Mouse (Mus musculus): ENCODE measurements at regions not wholly inside any gene's neighbourhood (a gene's known extent, or its start where the extent isn't known, plus 50 kb on each side); places are given as distances from the start of the nearest gene placed in this dataset.

DNA sequence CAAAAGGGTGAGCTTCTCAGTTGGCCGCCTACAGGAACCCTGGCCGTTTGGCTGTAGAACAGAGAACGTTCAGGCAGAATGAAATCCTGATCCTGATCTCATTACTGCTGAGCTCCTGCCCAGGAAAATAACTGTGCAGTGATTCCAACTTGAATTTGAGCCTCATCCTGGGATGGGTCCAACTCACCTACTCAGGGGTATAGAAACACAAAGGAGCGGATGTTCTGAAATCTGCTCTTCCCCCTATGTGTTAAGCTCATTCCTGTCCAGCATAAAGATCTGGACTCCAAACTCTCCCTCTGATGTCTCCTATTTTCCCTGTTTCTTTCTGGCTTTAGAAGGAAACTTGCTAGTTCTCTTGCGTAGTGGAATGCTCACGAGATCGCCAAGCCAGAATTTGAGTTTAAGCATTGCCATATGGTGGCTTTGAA, 173.6 kb upstream of the Krr1 start:
- H3K27ac ChIP-seq (ENCODE audit: insufficient read depth, low read depth, low read length) = no peak overlapping the region
- H3K36me3 ChIP-seq (ENCODE audit: control insufficient read depth, insufficient read depth, low read length) = no peaks in the 10 kb centered on the region
- WGBS = 92% methylated on average over 7 of the region's 7 CpGs
- no peak overlapping the region for H3K4me3 ChIP-seq (ENCODE audit: low read depth, low read length)
- no peaks in the 10 kb centered on the region for H3K27me3 ChIP-seq (ENCODE audit: control insufficient read depth, insufficient read depth, low read length)
- peaks cover 4% of the 10 kb centered on the region; the same call in 1 of the 2 replicates for H3K4me1 ChIP-seq (ENCODE audit: control insufficient read depth, insufficient read depth, insufficient read length, low read length)
- no peak for TF ChIP-seq CTCF (IDR thresholded peaks at IDR 0.05; ENCODE audit: extremely low read depth, insufficient read length, insufficient replicate concordance, low read depth, low read length)
- TF ChIP-seq POLR2A (IDR thresholded peaks at IDR 0.05; ENCODE audit: low read depth, low read length) = no peak

DNA sequence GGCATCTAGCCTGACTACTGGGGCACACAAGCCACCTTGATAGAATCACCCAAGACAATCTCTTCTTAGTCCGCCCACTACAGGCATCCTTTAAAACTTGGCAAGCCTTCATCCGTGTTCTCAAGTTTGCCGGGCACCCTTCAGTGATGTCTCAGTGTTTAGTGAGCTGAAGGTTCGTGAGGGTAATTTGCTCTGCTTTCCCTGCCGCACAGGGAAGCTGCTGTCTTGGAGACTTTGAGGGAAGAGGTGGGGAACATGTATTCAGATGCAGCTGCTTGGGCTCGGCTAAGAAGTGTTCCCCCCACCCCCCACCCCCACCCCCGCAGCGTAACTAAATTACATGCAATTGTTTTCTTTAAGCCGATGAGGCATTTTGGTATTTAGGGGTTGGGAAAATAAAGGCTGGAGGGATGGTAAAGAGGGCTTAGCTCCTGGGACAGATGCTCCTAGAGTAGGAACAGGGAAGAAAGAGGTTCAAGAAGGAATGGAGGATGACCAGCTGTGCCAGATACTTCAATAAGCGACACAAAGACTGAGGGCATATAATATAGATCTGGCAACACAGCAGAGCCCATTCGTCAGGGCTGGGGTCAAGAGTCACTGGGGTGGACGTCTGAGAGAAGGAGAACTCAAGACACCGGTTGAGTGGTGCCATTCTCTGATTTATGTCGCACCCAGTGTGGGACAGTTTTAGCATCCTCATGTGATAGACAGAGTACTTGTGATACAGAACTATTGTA, 172.4 kb upstream of the Krr1 start:
- Histone ChIP-seq H3K27me3 (ENCODE audit: control insufficient read depth, insufficient read depth, low read length) (no peaks in the 10 kb centered on the region), H3K4me3 (ENCODE audit: low read depth, low read length) (no peak overlapping the region), H3K27ac (ENCODE audit: insufficient read depth, low read depth, low read length) (no peak overlapping the region), H3K4me1 (ENCODE audit: control insufficient read depth, insufficient read depth, insufficient read length, low read length) (peaks cover 4% of the 10 kb centered on the region; the same call in 1 of the 2 replicates), H3K36me3 (ENCODE audit: control insufficient read depth, insufficient read depth, low read length) (no peaks in the 10 kb centered on the region)
- no peak for TF ChIP-seq CTCF (IDR thresholded peaks at IDR 0.05; ENCODE audit: extremely low read depth, insufficient read length, insufficient replicate concordance, low read depth, low read length)
- TF ChIP-seq POLR2A (IDR thresholded peaks at IDR 0.05; ENCODE audit: low read depth, low read length) = no peak
- WGBS = 93% methylated on average over 14 of the region's 14 CpGs

DNA sequence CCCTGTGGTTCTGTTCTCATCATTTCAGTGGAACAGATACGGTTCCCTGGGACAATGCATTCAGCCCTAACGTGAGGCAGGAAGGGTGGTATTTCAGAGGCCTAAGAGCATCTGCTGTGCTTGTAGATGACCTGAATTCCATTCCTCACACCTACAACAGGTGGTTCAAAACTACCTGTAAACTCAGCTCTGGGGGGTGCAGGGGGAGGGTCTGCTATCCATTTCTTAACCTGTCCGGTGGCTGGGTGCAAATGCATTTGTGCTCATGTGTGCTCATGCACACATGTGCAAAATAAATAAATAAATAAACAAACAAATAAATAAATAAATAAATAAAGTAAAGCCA, 171.9 kb upstream of the Krr1 start:
- H3K4me1 ChIP-seq (ENCODE audit: control insufficient read depth, insufficient read depth, insufficient read length, low read length) = peaks cover 2% of the 10 kb centered on the region; the same call in 1 of the 2 replicates
- H3K27me3 ChIP-seq (ENCODE audit: control insufficient read depth, insufficient read depth, low read length) = no peaks in the 10 kb centered on the region
- WGBS = 96% methylated on average over 3 of the region's 3 CpGs
- no peak for TF ChIP-seq CTCF (IDR thresholded peaks at IDR 0.05; ENCODE audit: extremely low read depth, insufficient read length, insufficient replicate concordance, low read depth, low read length)
- no peaks in the 10 kb centered on the region for H3K36me3 ChIP-seq (ENCODE audit: control insufficient read depth, insufficient read depth, low read length)
- H3K4me3 ChIP-seq (ENCODE audit: low read depth, low read length) = no peak overlapping the region
- no peak overlapping the region for H3K27ac ChIP-seq (ENCODE audit: insufficient read depth, low read depth, low read length)

DNA sequence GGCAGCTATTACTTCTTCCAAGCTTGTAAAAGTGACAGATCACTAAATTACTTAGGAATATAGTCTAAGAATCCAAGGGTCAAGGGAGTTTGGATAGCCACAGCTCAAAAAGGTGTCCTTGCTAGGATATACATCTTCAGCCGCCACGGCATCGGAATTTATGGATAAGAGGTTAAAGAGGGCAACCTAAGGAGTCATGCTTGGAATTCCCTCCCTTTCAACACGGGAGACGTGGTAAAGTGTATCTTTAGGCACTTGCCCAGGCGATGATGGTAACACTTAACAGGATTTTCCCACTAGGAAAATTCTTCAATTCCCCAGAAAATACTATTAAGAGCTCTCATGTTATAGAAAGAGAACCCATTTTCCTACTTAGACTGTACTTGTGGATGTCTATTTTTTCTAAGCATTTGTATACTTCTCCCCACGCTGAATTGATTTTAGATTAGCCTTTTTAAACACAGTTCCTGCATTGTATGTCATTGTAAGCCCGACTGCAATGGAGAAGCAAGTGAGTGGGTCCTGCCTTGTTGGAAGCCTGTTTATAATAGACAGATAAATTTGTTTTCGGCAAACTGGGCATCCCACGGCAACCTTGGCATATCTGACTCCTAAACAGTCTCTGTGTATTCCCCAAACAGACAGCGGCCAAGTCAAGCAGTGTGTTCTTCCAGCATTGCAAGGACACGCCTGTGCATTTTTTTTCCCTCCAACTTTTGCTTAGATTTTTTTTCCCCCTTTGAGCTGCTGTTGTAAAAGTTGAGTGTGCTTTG, 171.3 kb upstream of the Krr1 start:
- no peak overlapping the region for H3K4me3 ChIP-seq (ENCODE audit: low read depth, low read length)
- no peaks in the 10 kb centered on the region for H3K4me1 ChIP-seq (ENCODE audit: control insufficient read depth, insufficient read depth, insufficient read length, low read length)
- H3K27ac ChIP-seq (ENCODE audit: insufficient read depth, low read depth, low read length) = no peak overlapping the region
- 82% methylated on average over 12 of the region's 12 CpGs for WGBS
- no peaks in the 10 kb centered on the region for H3K36me3 ChIP-seq (ENCODE audit: control insufficient read depth, insufficient read depth, low read length)
- TF ChIP-seq CTCF (IDR thresholded peaks at IDR 0.05; ENCODE audit: extremely low read depth, insufficient read length, insufficient replicate concordance, low read depth, low read length) = no peak
- TF ChIP-seq POLR2A (IDR thresholded peaks at IDR 0.05; ENCODE audit: low read depth, low read length) = no peak
- H3K27me3 ChIP-seq (ENCODE audit: control insufficient read depth, insufficient read depth, low read length) = no peaks in the 10 kb centered on the region

DNA sequence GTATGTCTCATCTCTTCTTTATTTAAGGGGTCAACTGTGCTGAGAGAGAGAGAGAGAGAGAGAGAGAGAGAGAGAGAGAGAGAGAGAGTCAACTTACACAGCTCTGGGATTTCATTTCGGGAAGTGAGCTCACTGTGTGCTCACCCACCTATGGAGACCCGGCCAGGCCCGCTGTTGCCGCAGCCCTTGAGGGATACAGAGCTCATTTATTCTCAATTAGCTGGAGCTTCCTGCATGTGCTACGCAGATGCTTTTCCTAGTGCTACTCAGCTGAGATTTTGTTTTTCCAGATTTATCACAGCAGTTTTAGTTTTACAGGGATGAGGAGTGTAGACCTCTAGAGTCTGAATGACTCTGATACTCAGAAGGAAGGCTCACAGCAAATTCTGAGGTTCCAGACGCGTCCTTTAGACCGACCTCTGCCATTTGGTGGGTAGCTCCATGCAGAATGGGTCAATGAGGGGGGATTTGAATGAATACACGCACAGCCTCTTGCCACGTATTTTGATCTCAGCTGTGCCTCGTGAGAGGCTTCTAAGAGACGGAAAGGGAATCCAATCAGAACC, 170.6 kb upstream of the Krr1 start:
- Histone ChIP-seq H3K4me1 (ENCODE audit: control insufficient read depth, insufficient read depth, insufficient read length, low read length) (no peaks in the 10 kb centered on the region), H3K4me3 (ENCODE audit: low read depth, low read length) (no peak overlapping the region), H3K36me3 (ENCODE audit: control insufficient read depth, insufficient read depth, low read length) (no peaks in the 10 kb centered on the region), H3K27ac (ENCODE audit: insufficient read depth, low read depth, low read length) (no peak overlapping the region; the same call in 1 of the 2 replicates), H3K27me3 (ENCODE audit: control insufficient read depth, insufficient read depth, low read length) (no peaks in the 10 kb centered on the region)
- no peak for TF ChIP-seq POLR2A (IDR thresholded peaks at IDR 0.05; ENCODE audit: low read depth, low read length)
- no peak for TF ChIP-seq CTCF (IDR thresholded peaks at IDR 0.05; ENCODE audit: extremely low read depth, insufficient read length, insufficient replicate concordance, low read depth, low read length)
- WGBS = 85% methylated on average over 12 of the region's 12 CpGs

DNA sequence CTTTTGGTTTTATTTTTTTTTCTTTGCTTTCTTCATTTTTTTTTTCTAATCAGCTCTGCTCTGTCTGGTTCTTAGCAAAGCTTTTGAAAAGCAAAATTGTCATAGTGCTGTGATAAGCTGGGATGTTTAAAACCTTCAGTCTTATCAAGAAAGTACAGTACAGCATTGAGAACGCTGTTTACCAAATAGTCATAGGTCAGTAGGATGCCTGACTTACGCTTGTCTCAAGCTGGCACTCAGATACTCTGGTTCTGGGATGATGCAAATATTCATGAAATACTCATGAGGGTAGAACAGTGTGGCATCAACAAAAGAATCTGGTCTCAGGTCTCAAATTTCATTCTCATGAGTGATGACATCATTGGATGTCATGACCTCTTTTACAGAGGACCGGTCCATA, 166.1 kb upstream of the Krr1 start:
- Histone ChIP-seq H3K4me3 (ENCODE audit: low read depth, low read length) (no peak overlapping the region), H3K27me3 (ENCODE audit: control insufficient read depth, insufficient read depth, low read length) (no peaks in the 10 kb centered on the region), H3K36me3 (ENCODE audit: control insufficient read depth, insufficient read depth, low read length) (no peaks in the 10 kb centered on the region), H3K27ac (ENCODE audit: insufficient read depth, low read depth, low read length) (no peak overlapping the region), H3K4me1 (ENCODE audit: control insufficient read depth, insufficient read depth, insufficient read length, low read length) (peaks cover 3% of the 10 kb centered on the region; the same call in 1 of the 2 replicates)
- TF ChIP-seq CTCF (IDR thresholded peaks at IDR 0.05; ENCODE audit: extremely low read depth, insufficient read length, insufficient replicate concordance, low read depth, low read length) (no peak), POLR2A (IDR thresholded peaks at IDR 0.05; ENCODE audit: low read depth, low read length) (no peak)
- 89% methylated on average over 3 of the region's 3 CpGs for WGBS

DNA sequence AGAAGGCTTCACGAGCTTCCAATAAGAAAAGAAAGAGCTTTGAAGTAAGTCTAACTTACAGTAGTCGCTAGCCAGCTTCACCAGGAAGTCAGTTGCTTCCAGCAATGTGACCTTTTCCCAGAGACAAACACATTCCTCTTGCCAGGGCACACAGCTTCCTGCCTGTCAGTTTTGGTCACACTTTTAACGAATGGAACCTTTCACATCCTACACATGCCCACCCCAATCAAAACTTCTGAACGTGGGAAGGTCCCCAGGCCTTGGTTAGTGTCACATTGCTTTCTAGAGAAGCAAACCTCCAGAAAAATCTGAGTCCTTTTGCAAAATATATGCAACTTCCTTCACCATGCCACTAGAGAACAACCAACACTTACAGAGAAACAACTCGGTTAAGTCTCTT, 165.5 kb upstream of the Krr1 start:
- TF ChIP-seq POLR2A (IDR thresholded peaks at IDR 0.05; ENCODE audit: low read depth, low read length) (no peak), CTCF (IDR thresholded peaks at IDR 0.05; ENCODE audit: extremely low read depth, insufficient read length, insufficient replicate concordance, low read depth, low read length) (no peak)
- Histone ChIP-seq H3K27ac (ENCODE audit: insufficient read depth, low read depth, low read length) (no peak overlapping the region), H3K4me1 (ENCODE audit: control insufficient read depth, insufficient read depth, insufficient read length, low read length) (peaks cover 3% of the 10 kb centered on the region; the same call in 1 of the 2 replicates), H3K36me3 (ENCODE audit: control insufficient read depth, insufficient read depth, low read length) (no peaks in the 10 kb centered on the region), H3K27me3 (ENCODE audit: control insufficient read depth, insufficient read depth, low read length) (no peaks in the 10 kb centered on the region), H3K4me3 (ENCODE audit: low read depth, low read length) (no peak overlapping the region)
- 16% methylated on average over 5 of the region's 5 CpGs for WGBS

Measured in small intestine, adult 2 months (tissue).